Mouse (Mus musculus) neural tube, embryonic 14.5 days (tissue): ENCODE results near the gene Slx1b. TPM values are rescaled to one million over a fixed set of nuclear protein-coding genes. Genes with fewer than 3 reads are reported as not detected.

Source experiments
- ATAC-seq: fragments of 200-750 bp; cut with Nextera tagmentation; 2 replicates; pipeline ENCODE4 v1.8.0; 2017; ENCODE audit warnings: low read depth, mild to moderate bottlenecking, moderate TSS enrichment, moderate library complexity
- H3K27ac ChIP-seq: fragments of 300-500 bp; sonication (generic); 2 replicates; pipeline ENCODE4 v1.5.1; 2014; ENCODE audit warnings: low read depth, mild to moderate bottlenecking, control low read depth, low read length, moderate library complexity, mixed read lengths
- H3K27me3 ChIP-seq: fragments of 300-500 bp; sonication (generic); 2 replicates; pipeline ENCODE4 v1.6.1; 2014; ENCODE audit warnings: low read length; ENCODE audit not compliant: control insufficient read depth, insufficient read depth
- H3K36me3 ChIP-seq: fragments of 300-500 bp; sonication (generic); 2 replicates; pipeline ENCODE4 v1.6.1; 2014; ENCODE audit warnings: low read length, mixed read lengths; ENCODE audit not compliant: control insufficient read depth, insufficient read depth
- H3K4me1 ChIP-seq: fragments of 300-500 bp; sonication (generic); 2 replicates; pipeline ENCODE4 v1.6.1; 2014; ENCODE audit warnings: low read length; ENCODE audit not compliant: control insufficient read depth, insufficient read depth
- H3K4me2 ChIP-seq: fragments of 300-500 bp; sonication (generic); 2 replicates; pipeline ENCODE4 v1.6.1; 2014; ENCODE audit warnings: mild to moderate bottlenecking, low read depth, low read length, control low read depth
- H3K4me3 ChIP-seq: fragments of 300-500 bp; sonication (generic); 2 replicates; pipeline ENCODE4 v1.5.1; 2014; ENCODE audit warnings: low read depth, low read length, control low read depth, mixed read lengths
- H3K9ac ChIP-seq: fragments of 300-500 bp; sonication (generic); replicated peaks from 2 replicates; pipeline ENCODE4 v1.6.1; 2014; ENCODE audit warnings: low read depth, mild to moderate bottlenecking, control low read depth, low read length, mixed read lengths
- H3K9me3 ChIP-seq: fragments of 300-500 bp; sonication (generic); 2 replicates; pipeline ENCODE4 v1.6.1; 2016; ENCODE audit warnings: low read length; ENCODE audit not compliant: control insufficient read depth
- WGBS: fragments of 180-500 bp; shearing (Covaris S2); extraction: QIAGEN DNeasy Blood & Tissue Kit; methylation state at CpG from one replicate; pipeline ENCODE4 v1.1.7; 2014; 5-methylcytosine and 5-hydroxymethylcytosine counted together
- polyA plus RNA-seq: library from polyadenylated mRNA; unstranded; fragments of >200 nt; fragmentation: Nextera tagmentation; extraction: Ambion mirVana; gene quantifications from 2 replicates; pipeline ENCODE4 v1.2.1, GENCODE M21; 2014

The Slx1b gene
- polyA plus RNA-seq, 1 experiment from 2014 or later: 11.2 TPM

GRCm38 (mm10) chr7:126697838-126698237 lies 2.3 kb upstream of the Slx1b start:
- Histone ChIP-seq H3K27ac (no peak overlapping the region), H3K4me2 (no peak overlapping the region), H3K4me3 (no peak overlapping the region), H3K4me1 (peaks cover 21% of the 10 kb centered on the region), H3K9me3 (no peaks in the 10 kb centered on the region), H3K27me3 (no peaks in the 10 kb centered on the region), H3K9ac (no peak overlapping the region), H3K36me3 (peaks cover 7% of the 10 kb centered on the region)
- no peak for ATAC-seq
- WGBS: 95% methylated on average over 8 of the region's 8 CpGs

DNA sequence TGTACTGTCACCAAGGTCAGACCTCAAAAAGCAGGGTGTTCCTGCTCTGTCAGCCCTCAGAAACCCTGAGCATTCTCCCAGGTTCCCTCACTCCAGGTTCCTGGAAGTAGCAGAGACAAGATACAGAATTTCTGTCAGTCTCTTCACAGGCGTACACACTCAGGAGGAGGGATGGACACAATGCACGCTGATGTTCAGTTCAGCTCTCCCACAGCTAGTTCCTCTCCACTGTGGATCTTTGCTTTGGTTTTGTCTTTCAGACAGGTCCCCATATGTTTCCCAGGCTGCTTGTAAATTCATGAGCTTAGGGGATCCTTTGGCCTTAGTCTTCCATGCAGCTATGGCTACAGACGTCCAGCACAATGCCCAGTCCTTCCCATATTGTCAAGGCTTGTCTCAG lies 1.3 kb upstream of the Slx1b start:
- Histone ChIP-seq H3K9ac (peak overlapping the region; percentile 65; the same call in 1 of the 2 replicates), H3K4me3 (peak overlapping the region; percentile 71), H3K36me3 (peaks cover 7% of the 10 kb centered on the region), H3K4me2 (peak overlapping the region; percentile 93), H3K27ac (no peak overlapping the region), H3K27me3 (no peaks in the 10 kb centered on the region), H3K4me1 (peaks cover 18% of the 10 kb centered on the region), H3K9me3 (no peaks in the 10 kb centered on the region)
- ATAC-seq: no peak
- 72% methylated on average over 3 of the region's 3 CpGs for WGBS

DNA sequence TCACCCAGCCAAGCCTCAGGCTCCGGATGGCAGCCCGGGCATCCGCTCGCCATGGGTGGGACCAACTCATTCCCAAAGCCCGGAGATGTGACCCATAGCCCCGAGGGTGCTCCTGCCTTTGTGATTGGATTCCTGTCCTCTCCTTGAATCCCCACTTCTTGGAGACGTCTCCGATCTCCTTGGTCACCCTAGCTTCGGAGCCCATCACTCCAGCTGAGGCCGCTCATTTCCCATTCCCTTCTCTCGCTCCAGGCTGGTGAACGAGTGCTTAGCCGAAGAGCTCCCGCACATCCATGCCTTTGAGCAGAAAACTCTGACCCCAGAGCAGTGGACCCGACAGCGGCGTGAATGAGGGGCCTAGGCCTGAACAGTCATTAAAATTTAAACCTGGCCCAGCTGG lies 719 bp upstream of the Slx1b start:
- no peak overlapping the region for H3K27ac ChIP-seq
- peak overlapping the region; percentile 71 for H3K4me3 ChIP-seq
- ATAC-seq: no peak
- peaks cover 15% of the 10 kb centered on the region for H3K4me1 ChIP-seq
- no peaks in the 10 kb centered on the region for H3K9me3 ChIP-seq
- peak overlapping the region; percentile 65 for H3K9ac ChIP-seq
- peak overlapping the region; percentile 93 for H3K4me2 ChIP-seq
- 2% methylated on average over 17 of the region's 17 CpGs for WGBS
- H3K36me3 ChIP-seq: peaks cover 7% of the 10 kb centered on the region
- H3K27me3 ChIP-seq: no peaks in the 10 kb centered on the region

DNA sequence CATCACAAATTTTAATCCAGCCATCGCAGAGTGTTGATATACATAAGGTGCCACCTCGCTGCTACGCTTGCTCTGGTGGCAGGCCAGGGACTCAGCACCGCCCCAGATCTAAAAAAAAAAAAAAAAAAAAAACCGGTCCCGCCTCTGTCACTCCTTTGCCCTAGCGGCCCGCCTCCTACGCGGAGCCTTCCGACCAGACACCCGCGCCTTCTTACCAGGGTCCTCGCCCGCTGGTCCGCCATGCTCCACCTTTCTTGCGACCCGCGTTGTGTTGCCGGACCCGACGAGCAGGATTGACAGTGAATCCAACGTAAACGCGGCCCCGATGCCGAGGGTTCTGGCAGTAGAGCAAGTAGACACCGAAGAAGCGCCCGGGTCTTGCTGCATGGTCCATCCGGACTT lies 373 bp downstream of the Slx1b start, which contains the start of gene Bola2:
Gene Bola2, plus strand, starts transcription at position 192 of the 402 bp plus-strand sequence.
- Histone ChIP-seq H3K27me3 (no peaks in the 10 kb centered on the region), H3K4me1 (peaks cover 14% of the 10 kb centered on the region), H3K36me3 (no peaks in the 10 kb centered on the region), H3K9me3 (no peaks in the 10 kb centered on the region), H3K27ac (peak within 1 kb of the TSS; percentile 84), H3K4me3 (peak within 1 kb of the TSS; percentile 71), H3K4me2 (peak within 1 kb of the TSS; percentile 93), H3K9ac (peak within 1 kb of the TSS; percentile 71)
- under 1% methylated on average over 31 of the region's 31 CpGs for WGBS
- peak; percentile 28 for ATAC-seq

DNA sequence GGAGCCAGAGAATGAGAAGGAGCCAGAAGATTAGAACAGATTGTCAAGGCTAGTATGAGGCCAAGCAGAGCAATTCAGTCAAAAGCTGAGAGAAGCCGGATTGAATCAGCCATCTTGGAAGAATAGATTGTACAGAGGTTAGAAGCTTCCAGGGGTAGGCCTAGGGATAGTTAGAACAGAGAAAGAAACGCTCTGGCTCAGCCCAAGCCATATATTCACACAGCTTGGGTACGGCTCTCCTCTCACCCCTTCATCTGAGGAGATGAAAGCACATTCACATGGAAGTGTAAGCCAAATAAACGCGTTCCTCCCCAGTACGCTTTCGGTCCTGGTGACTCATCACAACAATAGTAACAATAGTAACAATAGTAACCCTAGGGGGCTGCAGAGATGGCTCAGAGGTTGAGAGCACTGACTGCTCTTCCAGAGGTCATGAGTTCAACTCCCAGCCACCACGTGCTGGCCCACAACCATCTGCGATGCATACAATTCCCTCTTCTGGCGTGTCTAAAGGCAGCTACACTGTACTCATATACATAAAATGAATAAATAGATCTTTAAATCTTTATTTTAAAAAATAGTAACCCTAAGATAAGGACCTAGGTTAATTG lies 1.0 kb downstream of the Slx1b start:
- H3K4me3 ChIP-seq: peak overlapping the region; percentile 71
- peak overlapping the region; percentile 71; the same call in 1 of the 2 replicates for H3K9ac ChIP-seq
- ATAC-seq: no peak
- peaks cover 14% of the 10 kb centered on the region for H3K4me1 ChIP-seq
- peak overlapping the region; percentile 48 for H3K4me2 ChIP-seq
- no peaks in the 10 kb centered on the region for H3K9me3 ChIP-seq
- H3K27me3 ChIP-seq: no peaks in the 10 kb centered on the region
- no peak overlapping the region for H3K27ac ChIP-seq
- H3K36me3 ChIP-seq: no peaks in the 10 kb centered on the region
- WGBS: 14% methylated on average over 10 of the region's 10 CpGs

GRCm38 (mm10) chr7:126693781-126694180 lies 1.8 kb downstream of the Slx1b start:
- no peaks in the 10 kb centered on the region for H3K36me3 ChIP-seq
- H3K9me3 ChIP-seq: no peaks in the 10 kb centered on the region
- peaks cover 14% of the 10 kb centered on the region for H3K4me1 ChIP-seq
- H3K4me3 ChIP-seq: no peak overlapping the region
- ATAC-seq: no peak
- WGBS: 89% methylated on average over 7 of the region's 7 CpGs
- no peak overlapping the region for H3K9ac ChIP-seq
- no peaks in the 10 kb centered on the region for H3K27me3 ChIP-seq
- H3K27ac ChIP-seq: no peak overlapping the region
- peak overlapping the region; percentile 6; the same call in 1 of the 2 replicates for H3K4me2 ChIP-seq

DNA sequence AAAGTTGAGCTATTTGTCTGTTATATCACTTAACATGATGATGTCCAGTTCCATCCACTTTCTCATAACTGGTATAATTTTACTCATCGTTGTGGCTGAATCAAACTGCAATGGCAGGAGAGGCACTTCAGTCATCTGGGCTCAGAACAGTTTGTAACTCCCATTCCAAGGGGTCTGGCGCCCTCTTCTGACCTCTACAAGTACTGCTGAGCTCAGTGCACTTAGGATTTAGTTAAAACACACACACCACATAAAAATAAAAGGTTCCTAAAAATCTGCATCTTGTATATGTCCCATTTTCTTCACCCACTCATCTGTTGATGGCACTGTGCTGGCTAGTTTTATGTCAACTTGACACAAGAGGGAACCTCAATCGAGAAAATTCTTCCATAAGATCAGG lies 2.3 kb downstream of the Slx1b start:
- ATAC-seq: no peak
- H3K27me3 ChIP-seq: no peaks in the 10 kb centered on the region
- H3K9ac ChIP-seq: no peak overlapping the region
- no peaks in the 10 kb centered on the region for H3K9me3 ChIP-seq
- no peak overlapping the region for H3K27ac ChIP-seq
- WGBS: 38% methylated on average over 3 of the region's 3 CpGs
- H3K4me1 ChIP-seq: peaks cover 14% of the 10 kb centered on the region
- no peak overlapping the region for H3K4me3 ChIP-seq
- no peaks in the 10 kb centered on the region for H3K36me3 ChIP-seq
- H3K4me2 ChIP-seq: no peak overlapping the region

DNA sequence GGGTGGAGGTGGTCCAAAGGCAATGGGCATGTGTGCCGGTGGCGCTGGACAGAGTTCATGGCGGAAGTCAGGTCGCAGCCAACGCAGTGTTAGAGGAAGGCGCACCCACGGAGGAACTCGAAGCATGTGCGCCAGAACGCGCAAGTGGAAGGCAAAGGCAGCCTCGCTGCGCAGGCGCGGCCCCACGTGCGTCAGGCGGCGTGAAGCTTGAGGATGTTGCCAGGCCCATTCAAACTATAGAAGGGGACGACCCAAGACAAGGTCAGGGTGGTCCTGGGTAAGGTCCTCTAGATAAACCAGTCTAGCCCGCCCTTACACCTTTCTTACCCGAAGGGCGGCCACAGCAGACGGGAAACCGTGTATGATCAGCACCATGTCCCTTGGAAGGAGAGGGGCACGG lies 3.2 kb downstream of the Slx1b start:
- Histone ChIP-seq H3K27me3 (no peaks in the 10 kb centered on the region), H3K4me3 (no peak overlapping the region), H3K36me3 (no peaks in the 10 kb centered on the region), H3K9me3 (no peaks in the 10 kb centered on the region), H3K27ac (no peak overlapping the region), H3K4me2 (no peak overlapping the region), H3K4me1 (peaks cover 14% of the 10 kb centered on the region), H3K9ac (no peak overlapping the region)
- 97% methylated on average over 26 of the region's 26 CpGs for WGBS
- ATAC-seq: no peak

GRCm38 (mm10) chr7:126691676-126692075 lies 3.9 kb downstream of the Slx1b start:
- ATAC-seq: no peak
- H3K9me3 ChIP-seq: no peaks in the 10 kb centered on the region
- no peak overlapping the region for H3K4me3 ChIP-seq
- H3K27ac ChIP-seq: no peak overlapping the region
- H3K4me1 ChIP-seq: peaks cover 6% of the 10 kb centered on the region
- WGBS: 68% methylated on average over 3 of the region's 5 CpGs
- H3K36me3 ChIP-seq: no peaks in the 10 kb centered on the region
- H3K4me2 ChIP-seq: no peak overlapping the region
- no peak overlapping the region for H3K9ac ChIP-seq
- no peaks in the 10 kb centered on the region for H3K27me3 ChIP-seq
